Mouse (Mus musculus) liver, embryonic 14.5 days (tissue): ENCODE results near the gene Mafg.

Experiments
- CTCF ChIP-seq: IDR thresholded peaks from 2 replicates; pipeline ENCODE4 v1.5.1; 2016; ENCODE audit warnings: antibody characterized with exemption, low read depth, control low read depth
- EP300 ChIP-seq: IDR thresholded peaks from 2 replicates; pipeline ENCODE4 v1.6.1; 2016; ENCODE audit warnings: antibody characterized with exemption, low read depth

DNA sequence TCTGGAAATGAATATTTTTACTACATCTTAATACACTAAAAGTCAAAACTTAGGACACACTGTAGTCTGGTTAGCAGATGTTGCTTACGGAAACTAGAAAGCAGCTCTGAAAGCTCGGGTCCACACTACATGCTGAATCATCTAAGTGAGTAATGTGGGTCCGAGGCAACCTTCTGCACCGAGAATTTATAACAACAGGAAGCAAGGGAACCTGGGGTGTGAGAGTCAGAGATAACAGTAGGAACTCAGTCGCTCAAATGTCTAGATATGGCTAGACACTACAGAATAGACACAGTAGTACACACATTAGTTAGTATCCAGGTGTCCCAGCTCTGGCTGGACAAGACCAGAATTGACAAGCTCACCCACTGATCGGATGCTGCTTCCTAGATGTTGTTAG lies 44.9 kb downstream of the Mafg start:
- no peak for TF ChIP-seq CTCF
- no peak for TF ChIP-seq EP300
